Mouse (Mus musculus): Measurements from ENCODE around the gene Rab38. TPM values are rescaled to one million over a fixed set of nuclear protein-coding genes. Genes with fewer than 3 reads are reported as not detected.

The Rab38 gene
- total RNA-seq (2023), result not detected

DNA sequence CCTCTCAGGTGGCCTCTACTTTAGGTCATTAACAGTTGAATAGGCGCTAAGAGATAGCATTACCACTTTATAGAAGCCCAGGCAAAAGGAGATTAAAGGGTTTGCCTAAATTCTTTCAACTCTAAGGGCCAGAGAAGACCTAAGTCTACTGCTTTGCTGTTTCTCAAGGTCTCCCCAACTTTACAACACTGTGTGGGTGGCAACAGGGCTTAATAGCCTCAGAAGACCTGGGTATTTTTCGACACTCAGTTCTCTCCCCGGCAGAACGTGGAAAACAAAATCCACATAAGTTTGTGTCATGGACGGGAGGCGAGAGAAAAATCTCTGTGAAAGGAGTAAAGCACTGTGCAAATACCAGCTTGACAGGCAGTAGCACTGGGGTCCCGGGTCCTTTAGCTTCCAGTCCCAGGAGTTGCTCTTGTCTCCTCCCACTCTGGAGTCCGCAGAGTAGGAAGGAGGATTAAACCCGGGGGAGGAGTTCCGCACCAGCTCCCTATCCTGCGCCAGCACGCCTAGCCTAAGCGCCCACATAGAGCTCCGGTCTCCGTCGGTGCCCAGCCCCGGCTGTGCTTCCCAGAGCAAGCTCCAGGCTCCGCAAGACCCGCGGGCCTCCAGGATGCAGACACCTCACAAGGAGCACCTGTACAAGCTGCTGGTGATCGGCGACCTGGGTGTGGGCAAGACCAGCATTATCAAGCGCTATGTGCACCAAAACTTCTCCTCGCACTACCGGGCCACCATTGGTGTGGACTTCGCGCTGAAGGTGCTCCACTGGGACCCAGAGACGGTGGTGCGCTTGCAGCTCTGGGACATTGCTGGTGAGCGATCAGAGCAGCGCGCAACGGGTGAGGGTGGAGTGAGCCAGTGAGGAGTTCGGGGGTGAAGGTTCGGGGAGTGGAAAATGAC is at the start of gene Rab38:
Rab38 (plus strand) TSS at position 488 of the 906 bp plus-strand sequence.

Other genes with a start within 250 kb of the Rab38 start
- gene Ctsc, start 152.2 kb upstream of the Rab38 start, total RNA-seq (2023), result 84.9 TPM

Measured in CD4-positive naive resting alpha-beta T cell, adult 76 days (primary cell).